In genomic region chr14:50896747-50897373, GRCm38 (mm10) we compare ENCODE assay signal across 9 mouse cellular contexts. TPM values are rescaled to one million over a fixed set of nuclear protein-coding genes. Genes with fewer than 3 reads are reported as not detected.
DNase-seq lines count a peak whose midpoint lies in the region; ATAC-seq and TF ChIP-seq lines count a peak whose summit lies in the region.
"Had no signal": no experiment of that assay in that cellular context is flagged by ENCODE, and none has a peak within 500 bp of the region (broad histone marks: within the 10 kb centered on the region; RNA-seq: fewer than 3 reads in every experiment).

No protein-coding gene starts in this region.

- H3K27me3 ChIP-seq in spleen, adult 2 months (ENCODE audit: control insufficient read depth, insufficient read depth, low read length), result no peaks in the 10 kb centered on the region
- peaks cover 11% of the 10 kb centered on the region for H3K27me3 ChIP-seq in heart, embryonic 14.5 days (ENCODE audit: control insufficient read depth, insufficient read depth, low read length)
- H3K27me3 ChIP-seq in limb, embryonic 10.5 days (ENCODE audit: low read depth, poor library complexity, severe bottlenecking), result peaks cover 32% of the 10 kb centered on the region
- H3K27me3 ChIP-seq in neural tube, embryonic 13.5 days, result peaks cover 10% of the 10 kb centered on the region; the same call in 1 of the 2 replicates

- H3K4me1 ChIP-seq in spleen, adult 2 months (ENCODE audit: control insufficient read depth, insufficient read depth, insufficient read length), result no peaks in the 10 kb centered on the region
- H3K4me1 ChIP-seq in heart, embryonic 14.5 days (ENCODE audit: control insufficient read depth in 2 of 2, insufficient read depth in 2 of 2, low read length in 2 of 2), result peaks cover 9 to 11% of the 10 kb centered on the region in 2 experiments; a peak in 3 of 4 replicates
- H3K4me1 ChIP-seq in limb, embryonic 10.5 days, result peaks cover 13% of the 10 kb centered on the region
- peaks cover 16% of the 10 kb centered on the region for H3K4me1 ChIP-seq in neural tube, embryonic 13.5 days (replicated peaks)

- no peak overlapping the region for H3K4me3 ChIP-seq in spleen, adult 2 months (ENCODE audit: extremely low read depth, insufficient read depth, insufficient read length)
- peak overlapping the region; percentile 44 to 45 for H3K4me3 ChIP-seq in heart, embryonic 14.5 days (ENCODE audit: control insufficient read depth in 1 of 2, insufficient read depth in 1 of 2, low read depth in 1 of 2, low read length in 2 of 2)
- peak overlapping the region; percentile 54 for H3K4me3 ChIP-seq in limb, embryonic 10.5 days
- H3K4me3 ChIP-seq in neural tube, embryonic 13.5 days, result peak overlapping the region; percentile 52

- H3K36me3 ChIP-seq in spleen, adult 2 months (ENCODE audit: control insufficient read depth, insufficient read depth, low read length), result no peaks in the 10 kb centered on the region
- no peaks in the 10 kb centered on the region for H3K36me3 ChIP-seq in heart, embryonic 14.5 days (ENCODE audit: control insufficient read depth, insufficient read depth, low read length)
- no peaks in the 10 kb centered on the region for H3K36me3 ChIP-seq in limb, embryonic 10.5 days
- H3K36me3 ChIP-seq in neural tube, embryonic 13.5 days, result no peaks in the 10 kb centered on the region

- TF ChIP-seq CTCF in spleen, adult 2 months (IDR thresholded peaks at IDR 0.05; ENCODE audit: extremely low read depth, insufficient read depth, insufficient read length, insufficient replicate concordance), result no peak

- no peak for TF ChIP-seq POLR2A in spleen, adult 2 months (IDR thresholded peaks at IDR 0.05; ENCODE audit: low read depth, low read length)

- peak; percentile 29 for DNase-seq in adrenal gland, adult 2 months
- DNase-seq in adrenal gland, postnatal 4 days (ENCODE audit: low spot score in 2 of 2), result no peak
- no peak for DNase-seq in spleen, adult 2 months (ENCODE audit: low read depth in 1 of 2, low spot score in 2 of 2)
- no peak for DNase-seq in spleen, adult 12 weeks (ENCODE audit: low spot score)
- DNase-seq in limb, embryonic 10.5 days (ENCODE audit: low spot score), result peak; percentile 31
- no peak for DNase-seq in ovary, adult 18-20 months (ENCODE audit: low spot score)

- H3K9me3 ChIP-seq in heart, embryonic 14.5 days (ENCODE audit: control insufficient read depth, low read length), result no peaks in the 10 kb centered on the region
- no peaks in the 10 kb centered on the region for H3K9me3 ChIP-seq in limb, embryonic 10.5 days (replicated peaks)
- no peaks in the 10 kb centered on the region for H3K9me3 ChIP-seq in neural tube, embryonic 13.5 days

- 63% methylated on average over 23 of the region's 23 CpGs for WGBS in spleen, adult 2 months
- WGBS in heart, embryonic 14.5 days, result 18% methylated on average over 23 of the region's 23 CpGs
- WGBS in limb, embryonic 10.5 days, result 16% methylated on average over 23 of the region's 23 CpGs
- 20% methylated on average over 23 of the region's 23 CpGs for WGBS in neural tube, embryonic 13.5 days

- peak overlapping the region; percentile 58 for H3K9ac ChIP-seq in heart, embryonic 14.5 days (ENCODE audit: low read length)
- H3K9ac ChIP-seq in neural tube, embryonic 13.5 days, result peak overlapping the region; percentile 76

- no peak for ATAC-seq in heart, embryonic 14.5 days (ENCODE audit: insufficient number of reproducible peaks, insufficient read depth, low FRiP score, low read depth)
- ATAC-seq in neural tube, embryonic 13.5 days (ENCODE audit: low read depth), result peak; percentile 91

- peak overlapping the region; percentile 17 for H3K27ac ChIP-seq in spleen, adult 2 months (ENCODE audit: insufficient read depth, low read length)
- no peak overlapping the region for H3K27ac ChIP-seq in heart, embryonic 14.5 days (replicated peaks in 1 of 2; ENCODE audit: control insufficient read depth in 1 of 2, insufficient read depth in 1 of 2, low read depth in 2 of 2, low read length in 2 of 2)
- H3K27ac ChIP-seq in limb, embryonic 10.5 days, result peak overlapping the region; percentile 46; the same call in 1 of the 2 replicates
- 0 out of 2 replicates have a peak overlapping the region, but pooled peaks have one; percentile 23 for H3K27ac ChIP-seq in neural tube, embryonic 13.5 days (replicated peaks)

- H3K4me2 ChIP-seq in heart, embryonic 14.5 days (ENCODE audit: low read length), result peak overlapping the region; percentile 92
- H3K4me2 ChIP-seq in neural tube, embryonic 13.5 days, result peak overlapping the region; percentile 91

RNA-seq across cellular contexts. Expression of gene Klhl33, which starts 0.4 kb away (rescaled TPM):
- total RNA-seq in adrenal gland, adult 2 months (2021), result 1 to 10 TPM in 1 of 2 experiments, under 1 TPM in 1; 0.46 to 1.0 TPM
- 0.45 and 1.0 TPM in 2 replicates for polyA plus RNA-seq in adrenal gland, adult 2 months (2012; rRNA removed)
- 1 to 10 TPM; 1.4 to 1.7 TPM for total RNA-seq in adrenal gland, postnatal 4 days (2021)
- 0.09 and 0.18 TPM in 2 replicates for polyA plus RNA-seq in spleen, adult 2 months (2012; rRNA removed)
- polyA plus RNA-seq in heart, embryonic 14.5 days (2014; fragmentation: Nextera tagmentation; extraction: Ambion mirVana), result 0.11 and 0.26 TPM in 2 replicates
- 0.06 and 0.10 TPM in 2 replicates for polyA plus RNA-seq in limb, embryonic 10.5 days (2016; fragmentation: Nextera tagmentation; extraction: Ambion mirVana)
- polyA plus RNA-seq in neural tube, embryonic 13.5 days (2015; fragmentation: Nextera tagmentation; extraction: Ambion mirVana), result 0.88 and 1.2 TPM in 2 replicates
- total RNA-seq: neutrophil, adult 5-6 weeks had no signal

RNA-seq across cellular contexts. Expression of gene Tep1, which starts 26.5 kb away (rescaled TPM):
- total RNA-seq in adrenal gland, adult 2 months (2021), result 10 to 100 TPM; 15.5 to 17.5 TPM
- polyA plus RNA-seq in adrenal gland, adult 2 months (2012; rRNA removed), result 16.0 and 18.9 TPM in 2 replicates
- 10 to 100 TPM; 19.1 to 20.6 TPM for total RNA-seq in adrenal gland, postnatal 4 days (2021)
- 37.8 and 38.4 TPM in 2 replicates for polyA plus RNA-seq in spleen, adult 2 months (2012; rRNA removed)
- 6.6 and 8.3 TPM in 2 replicates for polyA plus RNA-seq in heart, embryonic 14.5 days (2014; fragmentation: Nextera tagmentation; extraction: Ambion mirVana)
- polyA plus RNA-seq in limb, embryonic 10.5 days (2016; fragmentation: Nextera tagmentation; extraction: Ambion mirVana), result 3.8 and 5.7 TPM in 2 replicates
- polyA plus RNA-seq in neural tube, embryonic 13.5 days (2015; fragmentation: Nextera tagmentation; extraction: Ambion mirVana), result 3.2 and 3.4 TPM in 2 replicates

RNA-seq across cellular contexts. Expression of gene Osgep, which starts 27.8 kb away (rescaled TPM):
- total RNA-seq in adrenal gland, adult 2 months (2021), result 10 to 100 TPM; 37.7 to 45.0 TPM
- polyA plus RNA-seq in adrenal gland, adult 2 months (2012; rRNA removed), result 149 and 171 TPM in 2 replicates
- total RNA-seq in adrenal gland, postnatal 4 days (2021), result 10 to 100 TPM; 62.9 to 66.0 TPM
- 74.2 and 145 TPM in 2 replicates for polyA plus RNA-seq in spleen, adult 2 months (2012; rRNA removed)
- polyA plus RNA-seq in heart, embryonic 14.5 days (2014; fragmentation: Nextera tagmentation; extraction: Ambion mirVana), result 118 and 134 TPM in 2 replicates
- polyA plus RNA-seq in limb, embryonic 10.5 days (2016; fragmentation: Nextera tagmentation; extraction: Ambion mirVana), result 179 and 201 TPM in 2 replicates
- polyA plus RNA-seq in neural tube, embryonic 13.5 days (2015; fragmentation: Nextera tagmentation; extraction: Ambion mirVana), result 122 and 125 TPM in 2 replicates

RNA-seq across cellular contexts. Expression of gene Apex1, which starts 27.9 kb away (rescaled TPM):
- 10 to 100 TPM; 54.7 to 80.9 TPM for total RNA-seq in adrenal gland, adult 2 months (2021)
- 20.9 and 27.1 TPM in 2 replicates for polyA plus RNA-seq in adrenal gland, adult 2 months (2012; rRNA removed)
- 100 to 1,000 TPM; 100 to 106 TPM for total RNA-seq in adrenal gland, postnatal 4 days (2021)
- polyA plus RNA-seq in spleen, adult 2 months (2012; rRNA removed), result 22.7 and 26.8 TPM in 2 replicates
- polyA plus RNA-seq in heart, embryonic 14.5 days (2014; fragmentation: Nextera tagmentation; extraction: Ambion mirVana), result 127 and 132 TPM in 2 replicates
- polyA plus RNA-seq in limb, embryonic 10.5 days (2016; fragmentation: Nextera tagmentation; extraction: Ambion mirVana), result 526 and 613 TPM in 2 replicates
- 215 and 219 TPM in 2 replicates for polyA plus RNA-seq in neural tube, embryonic 13.5 days (2015; fragmentation: Nextera tagmentation; extraction: Ambion mirVana)

RNA-seq across cellular contexts. Expression of gene Pip4p1, which starts 33.8 kb away (rescaled TPM):
- total RNA-seq in adrenal gland, adult 2 months (2021), result 10 to 100 TPM; 56.7 to 69.6 TPM
- polyA plus RNA-seq in adrenal gland, adult 2 months (2012; rRNA removed), result 120 and 125 TPM in 2 replicates
- 10 to 100 TPM; 49.5 to 57.8 TPM for total RNA-seq in adrenal gland, postnatal 4 days (2021)
- 87.3 and 131 TPM in 2 replicates for polyA plus RNA-seq in spleen, adult 2 months (2012; rRNA removed)
- polyA plus RNA-seq in heart, embryonic 14.5 days (2014; fragmentation: Nextera tagmentation; extraction: Ambion mirVana), result 24.0 and 35.1 TPM in 2 replicates
- polyA plus RNA-seq in limb, embryonic 10.5 days (2016; fragmentation: Nextera tagmentation; extraction: Ambion mirVana), result 45.4 and 51.9 TPM in 2 replicates
- polyA plus RNA-seq in neural tube, embryonic 13.5 days (2015; fragmentation: Nextera tagmentation; extraction: Ambion mirVana), result 90.2 and 103 TPM in 2 replicates

Comparison
In these comparisons a context has a peak if more than half of its experiments do, and no peak if none do; other contexts are left out.
1. DNase-seq: peak in adrenal gland, adult 2 months (single experiment) and limb, embryonic 10.5 days (single experiment); none in adrenal gland, postnatal 4 days (0 of 2), spleen, adult 2 months (0 of 2), spleen, adult 12 weeks (single experiment) and ovary, adult 18-20 months (single experiment).
2. H3K27ac ChIP-seq: peak in spleen, adult 2 months (single experiment), limb, embryonic 10.5 days (single experiment) and neural tube, embryonic 13.5 days (single experiment); none in heart, embryonic 14.5 days (0 of 2).